In genomic region chr2:68415691-68416090, GRCm38 (mm10) we compare ENCODE assay signal across 16 mouse cellular contexts. TPM values are rescaled to one million over a fixed set of nuclear protein-coding genes. Genes with fewer than 3 reads are reported as not detected.
DNase-seq lines count a peak whose midpoint lies in the region; ATAC-seq and TF ChIP-seq lines count a peak whose summit lies in the region.
"Had no signal": no experiment of that assay in that cellular context is flagged by ENCODE, and none has a peak within 500 bp of the region (broad histone marks: within the 10 kb centered on the region; RNA-seq: fewer than 3 reads in every experiment).

No protein-coding gene starts in this region.

- no peak overlapping the region for H3K4me3 ChIP-seq in layer of hippocampus, adult 2 months
- no peak overlapping the region for H3K4me3 ChIP-seq in heart, embryonic 14.5 days (ENCODE audit: control insufficient read depth in 1 of 2, insufficient read depth in 1 of 2, low read depth in 1 of 2, low read length in 2 of 2)
- H3K4me3 ChIP-seq: forebrain, embryonic 13.5 days; limb, embryonic 12.5 days; midbrain, embryonic 13.5 days; neural tube, embryonic 13.5 days; stomach, embryonic 15.5 days had no signal

- no peaks in the 10 kb centered on the region for H3K27me3 ChIP-seq in heart, embryonic 14.5 days (ENCODE audit: control insufficient read depth, insufficient read depth, low read length)
- H3K27me3 ChIP-seq: forebrain, embryonic 13.5 days; limb, embryonic 12.5 days; midbrain, embryonic 13.5 days; neural tube, embryonic 13.5 days; stomach, embryonic 15.5 days had no signal

- TF ChIP-seq CTCF in layer of hippocampus, adult 2 months (conservative IDR thresholded peaks at IDR 0.05), result no peak

- H3K27ac ChIP-seq in layer of hippocampus, adult 2 months, result peak overlapping the region; percentile 53; the same call in 1 of the 2 replicates
- peak overlapping the region; percentile 67 to 76 for H3K27ac ChIP-seq in heart, embryonic 14.5 days (replicated peaks in 1 of 2; ENCODE audit: control insufficient read depth in 1 of 2, insufficient read depth in 1 of 2, low read depth in 2 of 2, low read length in 2 of 2)
- H3K27ac ChIP-seq: forebrain, embryonic 13.5 days; limb, embryonic 12.5 days; midbrain, embryonic 13.5 days; neural tube, embryonic 13.5 days; stomach, embryonic 15.5 days had no signal

- peak; percentile 73 for ATAC-seq in heart, embryonic 14.5 days (ENCODE audit: insufficient number of reproducible peaks, insufficient read depth, low FRiP score, low read depth)
- ATAC-seq: forebrain, embryonic 13.5 days; hindbrain, embryonic 16.5 days; liver, postnatal 0 days; midbrain, embryonic 13.5 days had no signal

- H3K36me3 ChIP-seq in heart, embryonic 14.5 days (ENCODE audit: control insufficient read depth, insufficient read depth, low read length), result no peaks in the 10 kb centered on the region
- H3K36me3 ChIP-seq: limb, embryonic 12.5 days; midbrain, embryonic 13.5 days; neural tube, embryonic 13.5 days; stomach, embryonic 15.5 days had no signal

- H3K4me2 ChIP-seq in heart, embryonic 14.5 days (ENCODE audit: low read length), result peak overlapping the region; percentile 39
- H3K4me2 ChIP-seq: forebrain, embryonic 13.5 days; limb, embryonic 12.5 days; midbrain, embryonic 13.5 days; neural tube, embryonic 13.5 days; stomach, embryonic 15.5 days had no signal

- no peaks in the 10 kb centered on the region for H3K9me3 ChIP-seq in heart, embryonic 14.5 days (ENCODE audit: control insufficient read depth, low read length)
- H3K9me3 ChIP-seq: forebrain, embryonic 13.5 days; limb, embryonic 12.5 days; midbrain, embryonic 13.5 days; neural tube, embryonic 13.5 days; stomach, embryonic 15.5 days had no signal

- H3K9ac ChIP-seq in heart, embryonic 14.5 days (ENCODE audit: low read length), result no peak overlapping the region; the same call in 1 of the 2 replicates
- H3K9ac ChIP-seq: forebrain, embryonic 13.5 days; limb, embryonic 12.5 days; liver, postnatal 0 days; midbrain, embryonic 13.5 days; neural tube, embryonic 13.5 days; stomach, embryonic 15.5 days had no signal

- no peak for DNase-seq in layer of hippocampus, adult 2 months (ENCODE audit: low spot score in 2 of 2)
- no peak for DNase-seq in layer of hippocampus, postnatal 10 days (ENCODE audit: low spot score in 2 of 2)
- peak; percentile 75 for DNase-seq in cerebellum, adult 9-11 months
- peak; percentile 62 to 84 for DNase-seq in kidney, postnatal 25 days
- no peak for DNase-seq in spleen, postnatal 14 days (ENCODE audit: low spot score in 2 of 2)
- no peak for DNase-seq in spleen, adult 18-20 months
- no peak for DNase-seq in right cerebral cortex, adult 18-20 months
- DNase-seq: gastrocnemius, postnatal 25 days; liver, postnatal 0 days had no signal

- peaks cover 30 to 80% of the 10 kb centered on the region in 2 experiments for H3K4me1 ChIP-seq in heart, embryonic 14.5 days (ENCODE audit: control insufficient read depth in 2 of 2, insufficient read depth in 2 of 2, low read length in 2 of 2)
- H3K4me1 ChIP-seq: stomach, embryonic 15.5 days had no signal

- WGBS in heart, embryonic 14.5 days, result 23% methylated on average over 6 of the region's 6 CpGs

RNA-seq across cellular contexts. Expression of gene Stk39, which starts 56.4 kb away (rescaled TPM):
- total RNA-seq in layer of hippocampus, adult 2 months (2021), result 10 to 100 TPM; 71.8 to 75.3 TPM
- total RNA-seq in layer of hippocampus, postnatal 10 days (2021), result 10 to 100 TPM; 47.8 to 54.7 TPM
- polyA plus RNA-seq in heart, embryonic 14.5 days (2014; fragmentation: Nextera tagmentation; extraction: Ambion mirVana), result 89.0 and 90.8 TPM in 2 replicates

Comparison
In these comparisons a context has a peak if more than half of its experiments do, and no peak if none do; other contexts are left out.
1. DNase-seq: peak in cerebellum, adult 9-11 months (single experiment) and kidney, postnatal 25 days (2 of 2); none in layer of hippocampus, adult 2 months (0 of 2), layer of hippocampus, postnatal 10 days (0 of 2), spleen, postnatal 14 days (0 of 2), spleen, adult 18-20 months (0 of 2) and right cerebral cortex, adult 18-20 months (single experiment).